Mouse (Mus musculus) bone marrow macrophage, adult 2 months (primary cell): ENCODE data around the gene Hspa2.

ENCODE experiments used
- CTCF ChIP-seq: IDR thresholded peaks from 2 replicates; pipeline ENCODE4 v1.5.1; 2012; ENCODE audit warnings: low read depth, mild to moderate bottlenecking, low read length, moderate library complexity
- POLR2A ChIP-seq: IDR thresholded peaks from 2 replicates; pipeline ENCODE4 v1.6.1; 2012; ENCODE audit warnings: mild to moderate bottlenecking, low read depth, low read length, borderline replicate concordance

DNA sequence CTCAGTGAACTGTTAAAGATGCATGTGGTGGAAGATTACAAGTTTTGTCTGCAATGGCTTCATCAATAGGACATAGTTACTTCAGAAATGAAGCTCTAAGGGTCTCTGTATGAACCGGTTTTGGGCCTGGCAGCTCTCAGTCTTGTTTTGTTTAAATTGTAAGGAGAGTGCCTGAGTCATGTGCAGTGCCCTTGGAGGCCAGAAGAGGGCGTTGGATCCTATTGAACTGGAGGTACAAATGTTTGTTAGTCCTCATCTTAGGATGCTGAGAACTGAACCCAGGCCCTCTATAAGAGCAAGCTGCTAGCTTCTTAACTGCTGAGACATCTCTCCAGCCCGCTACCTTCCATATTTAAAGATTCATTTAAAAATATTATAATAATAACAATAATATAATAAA is 2.3 kb upstream of the Hspa2 start:
- no peak for TF ChIP-seq CTCF
- no peak for TF ChIP-seq POLR2A
